Mouse (Mus musculus) brain, embryonic 14.5 days (tissue): ENCODE data around the gene Avl9.

Experiments used
- CTCF ChIP-seq: fragments of 200-500 bp; IDR thresholded peaks from 2 replicates; pipeline ENCODE4 v1.5.1; 2012; ENCODE audit warnings: inconsistent platforms, mild to moderate bottlenecking, moderate library complexity, borderline replicate concordance; ENCODE audit not compliant: insufficient read depth, insufficient read length; ENCODE audit errors: extremely low read depth
- POLR2A ChIP-seq: fragments of 200-500 bp; IDR thresholded peaks from 2 replicates; pipeline ENCODE4 v1.6.1; 2012; ENCODE audit warnings: mild to moderate bottlenecking, inconsistent platforms, borderline replicate concordance; ENCODE audit not compliant: poor library complexity, insufficient read depth, insufficient read length, severe bottlenecking; ENCODE audit errors: extremely low read depth

GRCm38 (mm10) chr6:56714574-56715269, at the start of gene Avl9:
- TF ChIP-seq POLR2A (peak; percentile 76), CTCF (peak; percentile 63)
